Mouse (Mus musculus): Measurements from ENCODE around the gene Rnase4.

DNA sequence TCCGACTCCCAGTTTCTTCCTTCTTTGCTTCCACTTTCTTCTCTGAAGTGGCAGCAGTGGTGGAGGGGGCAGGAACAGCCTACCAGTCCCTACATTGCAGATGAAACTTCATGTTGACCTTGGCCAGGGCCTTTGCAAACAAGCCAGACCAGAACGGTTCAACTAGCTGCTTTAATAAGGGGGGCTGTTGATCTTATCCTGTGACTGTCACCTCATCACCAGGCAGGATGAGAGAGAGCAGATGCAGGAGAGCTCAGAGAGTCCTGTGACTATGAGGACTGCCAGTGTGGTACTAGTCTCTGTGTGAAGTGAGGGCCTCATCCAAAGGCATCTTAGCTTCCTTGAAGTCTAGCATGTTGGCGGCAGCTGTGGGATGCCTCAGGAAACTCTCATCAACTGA lies 57.1 kb downstream of the Rnase4 start:
- no peak for TF ChIP-seq EP300 (IDR thresholded peaks at IDR 0.05; ENCODE audit: low read depth)
- no peak for TF ChIP-seq CTCF (IDR thresholded peaks at IDR 0.05; ENCODE audit: low read depth)

Data from liver, embryonic 14.5 days (tissue).